Mouse (Mus musculus): ENCODE data around the gene Ibsp.

Ibsp gene

DNA sequence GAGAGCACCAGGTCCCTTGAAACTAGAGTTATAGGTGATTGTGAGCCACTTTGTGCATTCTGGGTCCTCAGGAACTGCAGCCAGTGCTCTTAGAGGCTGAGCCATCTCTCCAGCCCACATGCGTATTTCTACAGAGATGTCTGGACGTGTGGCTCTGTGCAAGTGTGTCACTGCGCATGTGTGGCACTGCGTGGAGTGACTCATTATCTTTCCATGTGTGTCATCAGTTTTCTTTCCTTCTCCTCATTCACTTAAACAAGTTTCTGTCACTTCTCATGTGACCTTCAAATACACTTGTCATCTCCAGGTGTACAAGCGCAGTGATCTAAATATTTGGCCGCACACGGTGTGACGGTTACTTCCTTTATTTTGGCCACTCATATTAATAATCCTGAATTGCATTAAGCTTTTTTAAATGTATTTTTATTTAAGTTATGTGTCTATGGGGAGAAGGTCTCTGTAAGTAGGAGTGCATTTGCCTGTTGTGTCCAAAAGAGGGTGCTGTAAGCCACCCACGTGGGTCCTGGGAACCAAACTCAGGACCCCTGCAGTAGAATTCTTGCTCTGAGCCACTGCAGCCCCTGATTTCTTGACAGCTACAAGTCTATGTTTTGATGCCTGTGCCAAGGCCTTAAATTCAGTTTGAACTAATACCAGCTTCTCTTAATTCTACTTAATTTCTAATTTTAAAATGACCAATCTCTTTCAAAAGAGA lies 45.7 kb downstream of the Ibsp start:
- DNase-seq: peak; percentile 31

DNA sequence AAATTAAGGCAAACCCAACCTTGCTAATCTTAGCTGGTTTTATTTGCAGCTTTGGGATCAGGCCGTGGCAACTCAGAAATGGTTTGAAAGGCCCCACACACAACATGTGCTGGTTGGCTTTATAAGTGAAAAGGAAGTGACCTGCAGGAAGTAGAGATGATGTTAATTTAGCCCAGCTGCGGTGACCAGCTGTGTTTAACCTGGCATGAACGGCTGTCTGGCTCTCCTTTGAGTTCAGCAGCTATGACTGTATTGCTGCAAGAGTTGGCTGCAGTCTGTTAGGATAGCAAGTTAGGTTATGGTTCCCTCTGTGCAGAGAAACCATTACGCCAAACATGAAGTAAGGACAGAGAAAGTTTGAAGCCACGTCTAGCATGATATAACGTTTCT lies 46.3 kb downstream of the Ibsp start:
- DNase-seq: no peak

DNA sequence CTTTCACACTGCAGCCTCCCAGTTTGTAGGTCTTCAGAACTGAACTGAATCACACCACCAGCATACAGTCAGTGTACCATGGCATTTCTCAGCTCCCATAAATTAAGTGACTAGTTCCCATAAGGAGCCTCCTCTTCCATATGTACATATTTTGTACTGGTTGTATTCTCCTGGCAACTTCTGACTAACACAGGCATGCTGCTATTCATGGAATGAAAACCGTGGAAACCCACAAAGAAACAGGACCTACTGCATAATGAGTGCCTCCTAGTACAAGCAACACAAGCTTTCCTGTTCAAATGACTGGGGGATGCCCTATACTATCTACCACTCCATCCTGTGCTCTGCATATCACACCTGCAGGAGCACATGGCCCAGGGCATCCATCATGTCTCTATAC lies 52.1 kb downstream of the Ibsp start:
- no peak for DNase-seq

DNA sequence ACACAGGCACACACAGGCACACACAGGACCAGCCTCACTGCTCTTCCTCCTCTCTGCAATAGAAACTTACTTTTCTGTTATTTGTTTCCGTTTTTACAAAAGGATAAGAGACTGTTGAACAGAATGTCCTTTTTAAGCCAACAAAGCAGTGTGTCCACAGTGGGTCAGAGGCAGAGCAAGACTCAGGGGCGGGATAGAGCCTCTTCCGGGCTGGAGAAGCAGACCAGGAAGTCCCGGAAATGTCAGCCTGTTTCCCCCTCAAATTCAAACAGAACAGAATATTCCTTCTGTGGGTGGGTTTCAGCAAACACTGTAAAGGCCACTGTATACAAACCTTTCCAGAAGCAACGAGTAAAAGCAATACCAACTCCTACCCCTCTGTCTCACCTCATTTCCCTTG lies 52.9 kb downstream of the Ibsp start:
- no peak for DNase-seq

DNA sequence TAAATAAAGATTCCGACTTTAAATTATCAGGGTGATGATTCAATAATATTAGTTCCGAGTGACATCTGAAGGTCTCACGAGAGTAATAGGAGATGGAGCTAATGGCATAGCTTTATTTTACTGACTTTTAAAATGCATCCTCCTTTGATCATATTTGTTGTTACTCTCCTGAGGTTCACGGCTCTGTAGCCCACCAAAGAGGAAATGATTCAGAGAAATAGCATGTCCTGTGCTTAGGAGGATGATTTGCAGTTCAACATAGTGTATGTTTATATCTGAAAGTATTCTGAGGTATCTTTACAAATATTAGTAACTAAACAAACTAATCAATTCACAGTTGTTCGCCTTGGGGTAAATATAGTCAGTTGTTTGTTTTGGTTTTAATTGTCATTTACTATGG lies 58.6 kb downstream of the Ibsp start:
- DNase-seq: no peak

DNA sequence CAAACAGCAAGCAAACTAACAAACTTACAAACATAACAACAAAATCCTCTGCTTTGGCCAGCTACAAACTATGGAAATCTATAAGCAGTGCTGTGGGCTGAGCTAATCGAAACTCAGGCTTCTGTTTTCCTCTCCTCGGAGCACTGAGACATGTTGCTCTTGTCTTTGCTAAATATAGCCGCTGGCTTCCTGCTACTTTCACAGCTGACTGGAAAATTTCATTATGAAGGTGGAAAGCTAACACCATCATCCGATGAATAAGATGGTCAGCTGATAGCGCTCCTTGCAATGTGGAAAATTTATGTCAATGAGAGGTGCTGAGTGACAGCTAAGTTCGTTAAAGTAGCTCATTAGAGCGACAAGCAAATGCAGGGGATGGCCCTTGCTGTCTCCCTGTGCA lies 59.6 kb downstream of the Ibsp start:
- DNase-seq: no peak

DNA sequence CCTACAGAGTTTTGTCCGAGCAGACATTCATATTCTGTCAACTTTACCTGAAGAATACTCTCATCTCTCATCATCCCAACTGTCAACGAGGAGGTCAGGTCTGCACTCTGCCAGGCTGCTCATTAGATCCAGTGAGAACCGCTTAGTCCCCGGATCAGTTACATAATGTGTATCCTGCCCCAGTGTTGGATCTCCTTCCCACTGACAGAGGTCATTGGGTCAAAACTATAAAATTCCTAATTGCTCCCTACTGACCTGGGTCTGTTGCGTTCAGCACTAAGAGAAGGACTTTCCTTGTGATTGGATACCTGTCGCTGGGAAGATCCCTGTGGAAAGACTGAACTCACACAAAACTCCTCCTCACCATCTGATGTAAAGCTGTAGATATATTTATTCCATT lies 60.3 kb downstream of the Ibsp start:
- DNase-seq: no peak

Data from kidney, adult 18-20 months (tissue).